Comparison of ENCODE assay signal across 23 mouse cellular contexts in the genomic region with DNA sequence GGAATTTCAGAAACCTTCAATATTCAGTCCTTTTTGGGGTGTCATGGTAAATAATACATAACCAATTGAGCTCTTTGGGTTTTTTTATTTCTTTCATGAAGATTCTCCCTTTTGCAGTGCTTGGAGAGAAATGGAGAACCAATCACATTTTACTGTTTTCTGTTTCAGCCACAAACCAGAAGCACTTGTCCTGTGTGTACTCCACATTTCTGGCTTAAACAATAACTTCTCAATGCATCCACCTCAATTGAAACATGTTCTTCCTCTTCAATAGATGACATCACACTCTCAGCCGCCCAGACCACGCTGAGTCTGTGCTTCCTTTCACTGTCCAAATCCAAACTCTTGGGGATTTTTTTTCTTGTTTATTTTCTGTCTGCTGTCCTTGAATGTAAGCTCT.
"Had no signal": no experiment of that assay in that cellular context is flagged by ENCODE, and none has a peak within 500 bp of the region (broad histone marks: within the 10 kb centered on the region; RNA-seq: fewer than 3 reads in every experiment).

No protein-coding gene starts in this region.

- ATAC-seq: liver, postnatal 0 days; midbrain, embryonic 13.5 days; midbrain, embryonic 16.5 days had no signal

- H3K4me3 ChIP-seq: limb, embryonic 12.5 days; limb, embryonic 15.5 days; megakaryocyte, embryonic 14.5 days; midbrain, embryonic 10.5 days; midbrain, embryonic 13.5 days; myocyte; neural tube, embryonic 13.5 days; stomach, embryonic 15.5 days had no signal

- H3K9me3 ChIP-seq: limb, embryonic 12.5 days; limb, embryonic 15.5 days; megakaryocyte, embryonic 14.5 days; midbrain, embryonic 10.5 days; midbrain, embryonic 13.5 days; neural tube, embryonic 13.5 days; stomach, embryonic 15.5 days had no signal

- H3K4me1 ChIP-seq: limb, embryonic 12.5 days; limb, embryonic 15.5 days; megakaryocyte, embryonic 14.5 days; midbrain, embryonic 10.5 days; midbrain, embryonic 13.5 days; neural tube, embryonic 13.5 days; stomach, embryonic 15.5 days had no signal

- H3K27me3 ChIP-seq: limb, embryonic 12.5 days; limb, embryonic 15.5 days; megakaryocyte, embryonic 14.5 days; midbrain, embryonic 13.5 days; neural tube, embryonic 13.5 days; stomach, embryonic 15.5 days had no signal

- DNase-seq: kidney, adult 18-20 months; kidney, postnatal 36 days; left cerebral cortex, postnatal 4 days; liver, postnatal 0 days; lung, postnatal 14 days; lung, postnatal 4 days; retina, postnatal 1 day; right cerebral cortex, postnatal 25 days; spleen, adult 18-20 months; thymus, adult 18-20 months; thymus, postnatal 36 days had no signal

- H3K36me3 ChIP-seq: limb, embryonic 12.5 days; limb, embryonic 15.5 days; midbrain, embryonic 10.5 days; midbrain, embryonic 13.5 days; neural tube, embryonic 13.5 days; stomach, embryonic 15.5 days had no signal

- H3K4me2 ChIP-seq: limb, embryonic 12.5 days; limb, embryonic 15.5 days; liver, embryonic 11.5 days; midbrain, embryonic 13.5 days; neural tube, embryonic 13.5 days; stomach, embryonic 15.5 days had no signal

- H3K27ac ChIP-seq: kidney, postnatal 0 days; limb, embryonic 12.5 days; limb, embryonic 15.5 days; liver, embryonic 14.5 days; midbrain, embryonic 10.5 days; midbrain, embryonic 13.5 days; neural tube, embryonic 13.5 days; stomach, embryonic 15.5 days had no signal

- H3K9ac ChIP-seq: limb, embryonic 12.5 days; limb, embryonic 15.5 days; liver, embryonic 14.5 days; liver, postnatal 0 days; midbrain, embryonic 13.5 days; neural tube, embryonic 13.5 days; stomach, embryonic 15.5 days had no signal
